Mouse (Mus musculus) olfactory bulb, adult 2 months (tissue): Measurements from ENCODE around the gene Jak1. TPM values are rescaled to one million over a fixed set of nuclear protein-coding genes. Genes with fewer than 3 reads are reported as not detected.

Source experiments
- H3K27ac ChIP-seq: fragments of 200-500 bp; 2 replicates; pipeline ENCODE4 v1.5.1; 2012; ENCODE audit warnings: low read depth, low read length; ENCODE audit not compliant: insufficient read depth
- H3K4me1 ChIP-seq: fragments of 200-500 bp; 2 replicates; pipeline ENCODE4 v1.6.1; 2012; ENCODE audit warnings: low read length; ENCODE audit not compliant: control insufficient read depth, insufficient read depth
- H3K4me3 ChIP-seq: fragments of 200-500 bp; 2 replicates; pipeline ENCODE4 v1.5.1; 2012; ENCODE audit warnings: mild to moderate bottlenecking, low read depth, low read length, moderate library complexity; ENCODE audit not compliant: insufficient read depth
- CTCF ChIP-seq: fragments of 200-500 bp; IDR thresholded peaks from 2 replicates; pipeline ENCODE4 v1.5.1; 2012; ENCODE audit warnings: low read depth, mild to moderate bottlenecking, low read length, moderate library complexity; ENCODE audit not compliant: insufficient read depth
- POLR2A ChIP-seq: fragments of 200-500 bp; IDR thresholded peaks from 2 replicates; pipeline ENCODE4 v1.6.1; 2012; ENCODE audit warnings: mild to moderate bottlenecking, low read depth, low read length, moderate library complexity; ENCODE audit not compliant: insufficient read depth
- WGBS: fragments of 180-500 bp; shearing (Covaris S2); methylation state at CpG from one replicate; pipeline ENCODE4 v1.1.7; 2018; 5-methylcytosine and 5-hydroxymethylcytosine counted together
- polyA plus RNA-seq: library from polyadenylated mRNA; stranded (reverse); fragments of >200 nt; gene quantifications from 2 replicates; pipeline ENCODE4 v1.2.4, GENCODE M21; 2012; ENCODE audit warnings: low replicate concordance; ENCODE audit not compliant: missing spikeins, insufficient read depth, insufficient read length

Jak1 gene
- polyA plus RNA-seq, 1 experiment, result 548 TPM

GRCm38 (mm10) chr4:101246569-101246968 is 18.5 kb downstream of the Jak1 start:
- WGBS, result 89% methylated on average over 2 of the region's 2 CpGs
- TF ChIP-seq CTCF, result no peak
- no peak for TF ChIP-seq POLR2A
- Histone ChIP-seq H3K4me3 (no peak overlapping the region), H3K27ac (no peak overlapping the region), H3K4me1 (peaks cover 2% of the 10 kb centered on the region; the same call in 1 of the 2 replicates)

- Histone ChIP-seq H3K4me3 (no peak overlapping the region), H3K4me1 (peaks cover 11% of the 10 kb centered on the region), H3K27ac (no peak overlapping the region)
- WGBS, result 74% methylated on average over 6 of the region's 6 CpGs
- TF ChIP-seq CTCF (no peak), POLR2A (no peak)
Observed at GRCm38 (mm10) chr4:101244257-101245011, 20.6 kb downstream of the Jak1 start.

GRCm38 (mm10) chr4:101240875-101241173 is 24.3 kb downstream of the Jak1 start:
- H3K27ac ChIP-seq, result no peak overlapping the region
- no peak overlapping the region for H3K4me3 ChIP-seq
- peaks cover 19% of the 10 kb centered on the region for H3K4me1 ChIP-seq
- TF ChIP-seq CTCF (no peak), POLR2A (no peak)
- WGBS, result 58% methylated on average over 3 of the region's 3 CpGs

- WGBS, result 95% methylated on average over 5 of the region's 5 CpGs
- no peak overlapping the region for H3K4me3 ChIP-seq
- peaks cover 19% of the 10 kb centered on the region for H3K4me1 ChIP-seq
- no peak for TF ChIP-seq CTCF
- TF ChIP-seq POLR2A, result no peak
- no peak overlapping the region for H3K27ac ChIP-seq
Observed at GRCm38 (mm10) chr4:101240163-101240874, 24.8 kb downstream of the Jak1 start.

GRCm38 (mm10) chr4:101239313-101240162 is 25.5 kb downstream of the Jak1 start:
- peaks cover 18% of the 10 kb centered on the region for H3K4me1 ChIP-seq
- 96% methylated on average over 3 of the region's 3 CpGs for WGBS
- TF ChIP-seq POLR2A (no peak), CTCF (no peak)
- no peak overlapping the region for H3K4me3 ChIP-seq
- H3K27ac ChIP-seq, result no peak overlapping the region

GRCm38 (mm10) chr4:101238589-101238988 is 26.5 kb downstream of the Jak1 start:
- TF ChIP-seq CTCF, result no peak
- TF ChIP-seq POLR2A, result no peak
- peaks cover 21% of the 10 kb centered on the region for H3K4me1 ChIP-seq
- no peak overlapping the region for H3K4me3 ChIP-seq
- WGBS, result 92% methylated on average over 4 of the region's 4 CpGs
- no peak overlapping the region for H3K27ac ChIP-seq

GRCm38 (mm10) chr4:101236797-101237196 is 28.3 kb downstream of the Jak1 start:
- Histone ChIP-seq H3K4me1 (peaks cover 23% of the 10 kb centered on the region), H3K4me3 (no peak overlapping the region), H3K27ac (no peak overlapping the region)
- TF ChIP-seq CTCF, result no peak
- no peak for TF ChIP-seq POLR2A
- WGBS, result 95% methylated on average over 6 of the region's 6 CpGs

- no peak overlapping the region for H3K27ac ChIP-seq
- 100% methylated on average over 1 of the region's 1 CpGs for WGBS
- TF ChIP-seq CTCF, result no peak
- TF ChIP-seq POLR2A, result no peak
Observed at GRCm38 (mm10) chr4:101235964-101236363, 29.1 kb downstream of the Jak1 start.

GRCm38 (mm10) chr4:101234753-101235152 is 30.3 kb downstream of the Jak1 start:
- H3K4me1 ChIP-seq, result peaks cover 17% of the 10 kb centered on the region
- 65% methylated on average over 1 of the region's 1 CpGs for WGBS
- no peak overlapping the region for H3K27ac ChIP-seq
- H3K4me3 ChIP-seq, result no peak overlapping the region
- no peak for TF ChIP-seq POLR2A
- TF ChIP-seq CTCF, result no peak

More at GRCm38 (mm10) chr4:101235964-101236363, 29.1 kb downstream of the Jak1 start:
- Histone ChIP-seq H3K4me1 (peaks cover 23% of the 10 kb centered on the region), H3K4me3 (no peak overlapping the region)
